Mouse (Mus musculus): ENCODE data around the gene Sirt2. TPM values are rescaled to one million over a fixed set of nuclear protein-coding genes. Genes with fewer than 3 reads are reported as not detected.

Sirt2 gene
- 206 and 223 TPM in 2 replicates for polyA plus RNA-seq (2012; rRNA removed)

- peak; percentile 99 to 100 for DNase-seq (ENCODE audit: extremely low spot score in 1 of 2, low spot score in 1 of 2)
Measured at GRCm38 (mm10) chr7:28766173-28766879, at the start of gene Sirt2. Gene Sirt2 (plus strand): TSS chr7:28766735.

GRCm38 (mm10) chr7:28717726-28718125, 48.8 kb upstream of the Sirt2 start:
- DNase-seq (ENCODE audit: extremely low spot score in 1 of 2, low spot score in 1 of 2), result no peak

GRCm38 (mm10) chr7:28719159-28719558, 47.4 kb upstream of the Sirt2 start:
- DNase-seq (ENCODE audit: extremely low spot score in 1 of 2, low spot score in 1 of 2), result no peak

- DNase-seq (ENCODE audit: extremely low spot score in 1 of 2, low spot score in 1 of 2), result no peak
Measured at GRCm38 (mm10) chr7:28719650-28720049, 46.9 kb upstream of the Sirt2 start.

- no peak for DNase-seq (ENCODE audit: extremely low spot score in 1 of 2, low spot score in 1 of 2)
Measured at GRCm38 (mm10) chr7:28720753-28721537, 45.6 kb upstream of the Sirt2 start.

GRCm38 (mm10) chr7:28722079-28722478, 44.5 kb upstream of the Sirt2 start:
- no peak for DNase-seq (ENCODE audit: extremely low spot score in 1 of 2, low spot score in 1 of 2)

- no peak for DNase-seq (ENCODE audit: extremely low spot score in 1 of 2, low spot score in 1 of 2)
Measured at GRCm38 (mm10) chr7:28724613-28725012, 41.9 kb upstream of the Sirt2 start.

- peak; percentile 63 to 90 for DNase-seq (ENCODE audit: extremely low spot score in 1 of 2, low spot score in 1 of 2)
Measured at GRCm38 (mm10) chr7:28726600-28726999, 39.9 kb upstream of the Sirt2 start.

- peak; percentile 58 to 59 for DNase-seq (ENCODE audit: extremely low spot score in 1 of 2, low spot score in 1 of 2)
Measured at GRCm38 (mm10) chr7:28727649-28728340, 38.7 kb upstream of the Sirt2 start.

GRCm38 (mm10) chr7:28732341-28733142, 34.0 kb upstream of the Sirt2 start:
- DNase-seq (ENCODE audit: extremely low spot score in 1 of 2, low spot score in 1 of 2), result peak in 1 of 2 experiments; percentile 53

- no peak for DNase-seq (ENCODE audit: extremely low spot score in 1 of 2, low spot score in 1 of 2)
Measured at GRCm38 (mm10) chr7:28733211-28733610, 33.3 kb upstream of the Sirt2 start.

- DNase-seq (ENCODE audit: extremely low spot score in 1 of 2, low spot score in 1 of 2), result no peak
Measured at GRCm38 (mm10) chr7:28735701-28736100, 30.8 kb upstream of the Sirt2 start.

- no peak for DNase-seq (ENCODE audit: extremely low spot score in 1 of 2, low spot score in 1 of 2)
Measured at GRCm38 (mm10) chr7:28739829-28740228, 26.7 kb upstream of the Sirt2 start.

- DNase-seq (ENCODE audit: extremely low spot score in 1 of 2, low spot score in 1 of 2), result no peak
Measured at GRCm38 (mm10) chr7:28740949-28741348, 25.6 kb upstream of the Sirt2 start.

- no peak for DNase-seq (ENCODE audit: extremely low spot score in 1 of 2, low spot score in 1 of 2)
Measured at GRCm38 (mm10) chr7:28741368-28741708, 25.2 kb upstream of the Sirt2 start.

- DNase-seq (ENCODE audit: extremely low spot score in 1 of 2, low spot score in 1 of 2), result peak; percentile 98
Measured at GRCm38 (mm10) chr7:28741709-28742438, 24.7 kb upstream of the Sirt2 start, which contains the start of the genes Mrps12 and Sars2. Gene Mrps12 (minus strand): TSS chr7:28741820. Gene Sars2 (plus strand): TSS chr7:28741992.

GRCm38 (mm10) chr7:28749935-28750334, 16.6 kb upstream of the Sirt2 start:
- DNase-seq (ENCODE audit: extremely low spot score in 1 of 2, low spot score in 1 of 2), result no peak

GRCm38 (mm10) chr7:28756079-28756478, 10.5 kb upstream of the Sirt2 start, which contains the start of gene Ccer2:
Gene Ccer2 (plus strand): TSS chr7:28756174.
- DNase-seq (ENCODE audit: extremely low spot score in 1 of 2, low spot score in 1 of 2), result no peak

- DNase-seq (ENCODE audit: extremely low spot score in 1 of 2, low spot score in 1 of 2), result no peak
Measured at GRCm38 (mm10) chr7:28758623-28759022, 7.9 kb upstream of the Sirt2 start.

- DNase-seq (ENCODE audit: extremely low spot score in 1 of 2, low spot score in 1 of 2), result no peak
Measured at GRCm38 (mm10) chr7:28761907-28762306, 4.6 kb upstream of the Sirt2 start.
